ENCODE assay signal across 28 mouse cellular contexts in the genomic region with DNA sequence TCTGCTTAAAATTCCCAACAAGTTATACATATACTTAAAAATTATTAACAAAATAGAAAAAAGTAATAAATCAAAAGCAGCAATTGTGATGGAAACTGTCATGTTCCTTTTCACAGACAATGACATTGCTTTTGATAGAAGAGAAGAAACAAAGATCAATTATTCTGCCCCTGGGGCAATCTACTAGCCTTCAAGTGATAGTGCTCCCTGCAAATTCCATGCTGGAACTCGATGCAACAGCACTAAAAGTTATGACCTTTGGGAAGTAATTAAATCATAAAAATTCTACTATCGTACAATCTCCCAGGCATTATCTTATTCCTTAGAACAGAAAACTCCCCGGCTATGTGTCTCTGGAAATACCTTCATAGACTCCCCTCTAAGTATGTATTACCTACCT.
"Had no signal": no experiment of that assay in that cellular context is flagged by ENCODE, and none has a peak within 500 bp of the region (broad histone marks: within the 10 kb centered on the region; RNA-seq: fewer than 3 reads in every experiment).

No protein-coding gene starts in this region.

- H3K4me1 ChIP-seq: embryonic facial prominence, embryonic 10.5 days; embryonic facial prominence, embryonic 12.5 days; embryonic facial prominence, embryonic 13.5 days; embryonic facial prominence, embryonic 15.5 days; forebrain, embryonic 10.5 days; forebrain, embryonic 12.5 days; forebrain, embryonic 13.5 days; forebrain, embryonic 15.5 days had no signal

- H3K9ac ChIP-seq: embryonic facial prominence, embryonic 12.5 days; embryonic facial prominence, embryonic 13.5 days; embryonic facial prominence, embryonic 15.5 days; forebrain, embryonic 12.5 days; forebrain, embryonic 13.5 days; forebrain, embryonic 15.5 days; forebrain, postnatal 0 days had no signal

- ATAC-seq: forebrain, embryonic 13.5 days; forebrain, embryonic 14.5 days; forebrain, embryonic 15.5 days; forebrain, embryonic 16.5 days; forebrain, postnatal 0 days had no signal

- H3K27me3 ChIP-seq: embryonic facial prominence, embryonic 12.5 days; embryonic facial prominence, embryonic 13.5 days; embryonic facial prominence, embryonic 15.5 days; forebrain, embryonic 12.5 days; forebrain, embryonic 13.5 days; forebrain, embryonic 15.5 days had no signal

- H3K9me3 ChIP-seq: embryonic facial prominence, embryonic 10.5 days; embryonic facial prominence, embryonic 12.5 days; embryonic facial prominence, embryonic 13.5 days; embryonic facial prominence, embryonic 15.5 days; forebrain, embryonic 10.5 days; forebrain, embryonic 12.5 days; forebrain, embryonic 13.5 days; forebrain, embryonic 15.5 days had no signal

- H3K36me3 ChIP-seq: embryonic facial prominence, embryonic 10.5 days; embryonic facial prominence, embryonic 12.5 days; embryonic facial prominence, embryonic 13.5 days; embryonic facial prominence, embryonic 15.5 days; forebrain, embryonic 10.5 days; forebrain, embryonic 12.5 days; forebrain, embryonic 15.5 days had no signal

- DNase-seq: cerebellum, adult 8-10 months; cerebellum, adult 9-10 months; cerebellum, adult 9-11 months; cerebellum, postnatal 10 days; cerebellum, postnatal 14 days; cerebellum, postnatal 25 days; cerebellum, postnatal 36 days; embryo, embryonic 11 days; forebrain, postnatal 0 days; gastrocnemius, adult 2 months; gastrocnemius, postnatal 10 days; gastrocnemius, postnatal 14 days; gastrocnemius, postnatal 25 days; gastrocnemius, postnatal 36 days; heart, adult 11 months; heart, adult 18-20 months; heart, adult 2 months had no signal

- H3K4me2 ChIP-seq: embryonic facial prominence, embryonic 12.5 days; embryonic facial prominence, embryonic 13.5 days; embryonic facial prominence, embryonic 15.5 days; forebrain, embryonic 12.5 days; forebrain, embryonic 13.5 days; forebrain, embryonic 15.5 days had no signal

- H3K27ac ChIP-seq: embryonic facial prominence, embryonic 10.5 days; embryonic facial prominence, embryonic 12.5 days; embryonic facial prominence, embryonic 13.5 days; embryonic facial prominence, embryonic 15.5 days; forebrain, embryonic 10.5 days; forebrain, embryonic 12.5 days; forebrain, embryonic 13.5 days; forebrain, embryonic 15.5 days; gastrocnemius, adult 2 months; heart, adult 2 months had no signal

- H3K4me3 ChIP-seq: embryonic facial prominence, embryonic 10.5 days; embryonic facial prominence, embryonic 12.5 days; embryonic facial prominence, embryonic 13.5 days; embryonic facial prominence, embryonic 15.5 days; erythroblast, embryonic 14.5 days; forebrain, embryonic 10.5 days; forebrain, embryonic 12.5 days; forebrain, embryonic 13.5 days; forebrain, embryonic 15.5 days; gastrocnemius, adult 2 months; heart, adult 2 months had no signal
